Mouse (Mus musculus) right cerebral cortex, postnatal 14 days (tissue): Measurements from ENCODE around the gene Nipsnap1.

Source experiments
- DNase-seq: peaks from one replicate; pipeline ENCODE4 v3.0.0; 2022

Nipsnap1 gene

DNA sequence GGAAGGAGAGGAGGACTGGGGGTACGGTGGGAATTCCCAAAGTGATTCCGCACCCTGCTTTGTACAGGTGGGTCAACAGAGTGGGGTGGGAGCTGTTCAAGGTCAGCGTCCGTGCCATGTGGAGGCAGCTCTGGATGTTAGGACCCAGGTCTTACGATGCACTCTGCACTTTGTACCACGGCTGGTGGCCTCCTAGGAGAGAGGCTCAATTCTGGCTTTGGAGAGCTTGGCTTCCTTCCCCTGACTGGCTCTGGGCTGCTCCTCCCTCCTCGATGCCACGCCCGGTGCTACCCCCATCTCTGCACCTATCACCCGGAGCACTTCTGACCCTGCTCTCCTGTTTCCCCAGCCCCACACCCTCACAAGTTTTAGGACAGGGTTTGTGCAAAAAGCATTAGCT, 800 bp downstream of the Nipsnap1 start:
- DNase-seq: no peak

DNA sequence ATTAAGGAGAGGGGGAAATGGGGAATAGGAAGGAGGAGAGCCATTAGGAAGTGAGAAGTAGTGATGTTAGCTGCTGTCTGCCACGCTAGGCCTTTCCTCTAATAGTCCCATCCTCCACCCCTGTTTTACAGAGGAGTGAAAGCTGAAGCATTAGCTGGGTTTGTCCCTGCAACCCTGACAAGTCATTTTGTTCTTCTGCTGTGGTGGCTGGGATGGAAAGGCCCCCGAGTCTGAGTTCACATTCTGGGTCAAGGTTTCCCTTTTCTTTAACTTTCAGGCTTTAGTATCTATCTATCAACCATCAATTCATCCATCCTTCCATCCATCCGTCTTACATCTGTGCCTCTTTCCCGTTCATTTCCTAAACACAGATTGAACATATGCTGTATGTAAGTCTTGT, 7.3 kb downstream of the Nipsnap1 start:
- DNase-seq: no peak

GRCm38 (mm10) chr11:4882892-4883627, 9.3 kb downstream of the Nipsnap1 start:
- peak; percentile 19 for DNase-seq

DNA sequence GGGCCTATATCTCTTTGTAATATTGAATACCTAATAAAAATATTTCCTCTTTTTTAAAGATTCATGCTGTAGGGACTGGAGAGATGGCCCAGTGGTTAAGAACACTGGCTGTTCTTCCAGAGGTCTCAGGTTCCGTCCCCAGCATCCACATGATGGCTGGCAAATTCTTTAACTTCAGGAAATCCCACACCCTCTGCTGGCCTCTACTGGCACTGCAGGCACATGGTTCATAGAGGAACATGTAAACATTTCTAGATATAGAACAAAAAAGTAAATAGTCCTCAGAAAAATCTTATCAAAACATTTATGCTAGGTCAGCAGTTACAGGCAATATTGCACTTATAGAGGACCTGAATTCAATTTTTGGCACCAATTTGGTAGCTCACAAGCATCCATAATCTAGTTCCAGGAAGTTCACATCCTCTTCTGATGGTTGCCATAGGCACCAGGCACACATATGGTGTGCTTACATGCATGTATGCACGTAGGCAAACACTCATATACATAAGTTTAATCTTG, 11.7 kb downstream of the Nipsnap1 start:
- peak; percentile 63 for DNase-seq

GRCm38 (mm10) chr11:4886987-4887386, 13.2 kb downstream of the Nipsnap1 start:
- DNase-seq: no peak

GRCm38 (mm10) chr11:4894848-4895816, 21.4 kb downstream of the Nipsnap1 start, which contains the start of gene Thoc5:
Thoc5 (plus strand) TSS chr11:4895320.
- DNase-seq: peak; percentile 78

GRCm38 (mm10) chr11:4900437-4900836, 26.7 kb downstream of the Nipsnap1 start:
- no peak for DNase-seq

DNA sequence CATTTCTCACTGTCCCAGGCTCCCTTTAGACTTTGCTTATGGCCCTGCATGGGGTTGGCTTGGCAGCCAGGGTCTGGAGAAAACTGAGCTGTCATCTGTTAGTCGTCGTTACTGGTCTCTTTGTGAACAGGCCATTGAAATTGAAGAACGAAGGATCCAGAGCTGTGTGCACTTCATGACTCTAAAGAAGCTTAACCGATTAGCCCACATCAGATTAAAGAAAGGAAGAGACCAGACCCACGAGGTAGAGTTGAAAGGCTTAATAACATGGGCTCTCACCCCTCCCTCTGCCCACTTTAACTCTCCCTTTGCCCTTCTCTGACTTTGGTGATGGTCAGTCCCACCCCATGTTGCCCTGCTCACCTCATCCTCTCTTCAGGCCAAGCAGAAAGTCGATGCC, 28.2 kb downstream of the Nipsnap1 start:
- DNase-seq: no peak

- DNase-seq: no peak
These were observed 32.5 kb downstream of the Nipsnap1 start for GRCm38 (mm10) chr11:4906231-4906630.

GRCm38 (mm10) chr11:4916068-4916467, 42.3 kb downstream of the Nipsnap1 start:
- DNase-seq: peak; percentile 70

DNA sequence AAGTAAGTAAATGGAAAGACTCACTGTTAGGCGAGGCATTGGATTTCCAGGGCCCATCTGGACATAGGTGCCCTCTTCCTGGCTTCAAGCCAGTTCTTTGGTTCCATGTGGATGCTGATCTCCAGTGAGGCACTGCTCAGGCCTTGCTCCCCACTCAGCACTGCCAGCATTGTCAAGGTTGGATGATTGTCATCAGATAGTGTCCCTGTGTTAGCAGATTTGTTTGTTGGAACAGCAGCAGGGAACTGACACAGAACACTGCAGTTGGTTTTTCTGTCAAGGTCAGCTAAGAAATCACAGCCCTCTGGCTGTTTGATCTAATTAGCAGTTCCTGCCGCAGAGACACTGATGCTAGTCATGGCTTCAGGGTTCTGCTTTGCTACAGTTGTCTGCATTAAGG, 47.5 kb downstream of the Nipsnap1 start:
- no peak for DNase-seq

- no peak for DNase-seq
These were observed 48.0 kb downstream of the Nipsnap1 start for GRCm38 (mm10) chr11:4921751-4922150.

GRCm38 (mm10) chr11:4927224-4927623, 53.5 kb downstream of the Nipsnap1 start:
- DNase-seq: no peak

- DNase-seq: no peak
These were observed 57.4 kb downstream of the Nipsnap1 start for GRCm38 (mm10) chr11:4931009-4931601.

- DNase-seq: no peak
These were observed 62.5 kb downstream of the Nipsnap1 start for GRCm38 (mm10) chr11:4936243-4936642.
